ENCODE assay signal across 8 mouse cellular contexts in the genomic region with DNA sequence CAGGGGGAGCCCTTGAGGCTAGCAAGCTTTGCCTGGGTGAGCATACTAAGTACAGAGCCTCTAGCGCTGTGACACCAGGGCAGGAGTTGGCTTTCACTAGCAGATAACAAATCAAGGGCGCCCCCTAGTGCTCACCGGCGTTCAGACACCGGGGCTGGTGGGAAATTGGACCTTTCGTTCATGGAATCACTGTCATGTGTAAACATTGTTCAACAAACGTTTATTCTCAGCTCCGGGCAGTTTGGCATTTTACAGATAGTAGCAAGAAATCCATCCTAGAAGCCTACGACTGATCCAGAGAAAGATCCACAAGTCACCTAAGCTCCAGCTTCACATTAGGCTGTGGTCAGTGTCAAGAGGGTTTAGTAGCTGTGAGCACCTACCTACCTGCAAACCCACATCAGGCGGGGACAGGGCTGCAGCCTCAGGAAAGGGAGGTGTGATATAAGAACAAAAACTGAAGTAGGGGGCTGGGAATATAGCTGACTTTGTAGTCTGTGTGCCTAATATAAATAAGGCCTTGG. TPM values are rescaled to one million over a fixed set of nuclear protein-coding genes. Genes with fewer than 3 reads are reported as not detected.
DNase-seq lines count a peak whose midpoint lies in the region; ATAC-seq and TF ChIP-seq lines count a peak whose summit lies in the region.

No protein-coding gene starts in this region.

- no peaks in the 10 kb centered on the region for H3K4me1 ChIP-seq in cortical plate, adult 2 months (ENCODE audit: control insufficient read depth, insufficient read depth, low read length)

- no peak overlapping the region for H3K4me3 ChIP-seq in cortical plate, adult 2 months (ENCODE audit: insufficient read depth, low read length)
- H3K4me3 ChIP-seq in left cerebral cortex, adult 2 months, result no peak overlapping the region

- intact Hi-C loops in left cerebral cortex, adult 2 months (cut with DNase I), result loop anchor here (1.0 to 10.0 kb wide), 4 partner anchors 42 to 598 kb away; a partner anchor contains a TSS

- DNase-seq in gastrocnemius, adult 8-10 months (ENCODE audit: low spot score in 2 of 2), result peak; percentile 93 to 94
- peak; percentile 96 for DNase-seq in hindlimb bud, embryonic 11.5 days (ENCODE audit: extremely low spot score, low read depth, low spot score)
- peak; percentile 90 to 94 for DNase-seq in left cerebral cortex, adult 2 months (ENCODE audit: extremely low spot score in 1 of 2, low spot score in 2 of 2)
- DNase-seq in right cerebral cortex, postnatal 10 days (ENCODE audit: low spot score in 2 of 2), result peak; percentile 93 to 95
- peak; percentile 97 for DNase-seq in urinary bladder, postnatal 14 days (ENCODE audit: low spot score)

- peak; percentile 98 for ATAC-seq in activated CD4-positive, CD25-positive, alpha-beta regulatory T cell, adult 4 months
- ATAC-seq in megakaryocyte, adult 5-6 weeks (ENCODE audit: poor library complexity, severe bottlenecking), result peak; percentile 95

- H3K27ac ChIP-seq in cortical plate, adult 2 months (ENCODE audit: insufficient read depth, low read length), result no peak overlapping the region
- H3K27ac ChIP-seq in left cerebral cortex, adult 2 months, result no peak overlapping the region

- no peak for TF ChIP-seq POLR2A in cortical plate, adult 2 months (IDR thresholded peaks at IDR 0.05; ENCODE audit: extremely low read depth, insufficient read depth, low read length)

- TF ChIP-seq CTCF in cortical plate, adult 2 months (IDR thresholded peaks at IDR 0.05; ENCODE audit: extremely low read depth, insufficient read depth, low read length), result peak; percentile 93
- TF ChIP-seq CTCF in left cerebral cortex, adult 2 months (IDR thresholded peaks at IDR 0.05), result peak; percentile 96

RNA-seq across cellular contexts. Expression of a gene that starts 44.7 kb away (rescaled TPM):
- 10 to 100 TPM; 23.9 to 29.7 TPM for polyA plus RNA-seq in activated CD4-positive, CD25-positive, alpha-beta regulatory T cell, adult 4 months (2017; shearing (Covaris generic))
- 9.7 and 10.5 TPM in 2 replicates for polyA plus RNA-seq in cortical plate, adult 2 months (2012; rRNA removed)
- total RNA-seq in gastrocnemius, adult 8-10 months (2022), result 10 to 100 TPM in 3 of 4 experiments, 1 to 10 TPM in 1; 9.4 to 13.5 (median 12.8) TPM
- 1 to 10 TPM; 7.8 to 8.2 TPM for total RNA-seq in left cerebral cortex, adult 2 months (2021)
- 8.5 and 10.3 TPM in 2 replicates for total RNA-seq in megakaryocyte, adult 5-6 weeks (2015)
- 5.8 and 9.0 TPM in 2 replicates for total RNA-seq in megakaryocyte, adult 5-6 weeks (2017)
